Mouse (Mus musculus) bone marrow macrophage, adult 2 months (primary cell): ENCODE results near the gene Lyz2.

Source experiments
- CTCF ChIP-seq: IDR thresholded peaks from 2 replicates; pipeline ENCODE4 v1.5.1; 2012; ENCODE audit warnings: low read depth, mild to moderate bottlenecking, low read length, moderate library complexity
- POLR2A ChIP-seq: IDR thresholded peaks from 2 replicates; pipeline ENCODE4 v1.6.1; 2012; ENCODE audit warnings: mild to moderate bottlenecking, low read depth, low read length, borderline replicate concordance

DNA sequence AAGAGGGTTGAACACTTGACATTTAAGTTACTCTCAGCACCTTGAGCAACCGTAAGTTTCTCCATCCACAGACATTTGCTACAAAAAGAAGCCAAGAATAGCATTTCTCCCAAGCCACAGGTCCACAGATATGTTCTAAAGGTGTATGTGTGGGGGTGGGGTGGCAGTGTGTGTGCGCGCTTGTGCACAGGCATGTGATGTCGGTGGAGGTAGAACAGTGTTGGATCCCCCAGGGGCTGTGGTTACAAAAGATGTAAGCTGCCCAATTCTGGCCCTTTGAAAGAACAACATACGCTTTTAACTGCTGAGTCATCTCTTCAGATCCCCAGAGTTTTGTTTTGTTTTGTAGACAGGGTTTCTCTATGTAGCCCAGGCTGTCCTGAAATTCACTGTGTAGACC, 40.5 kb upstream of the Lyz2 start:
- no peak for TF ChIP-seq CTCF
- no peak for TF ChIP-seq POLR2A
